Mouse (Mus musculus) v-Abl transformed pro-B cells (cell line): ENCODE data around the gene Gm43191.

Experiments used
- in situ Hi-C, 2 experiments: fragments of 400-800 bp; cut with MboI; formaldehyde crosslinking; loops; one replicate each; pipeline ENCODE4 v1.15.1; 2025; ENCODE audit not compliant: unreplicated experiment in 2 of 2

Gene Gm43191

GRCm38 (mm10) chr3:116681160-116681559 lies at the start of gene Gm43191:
TSS of gene Gm43191 (minus strand) at chr3:116681260.
- in situ Hi-C loops: no loop called here

- in situ Hi-C loops: no loop called here
Measured at GRCm38 (mm10) chr3:116729483-116730174, 48.6 kb upstream of the Gm43191 start.

- in situ Hi-C loops: no loop called here
Measured at GRCm38 (mm10) chr3:116726807-116727206, 45.7 kb upstream of the Gm43191 start.

DNA sequence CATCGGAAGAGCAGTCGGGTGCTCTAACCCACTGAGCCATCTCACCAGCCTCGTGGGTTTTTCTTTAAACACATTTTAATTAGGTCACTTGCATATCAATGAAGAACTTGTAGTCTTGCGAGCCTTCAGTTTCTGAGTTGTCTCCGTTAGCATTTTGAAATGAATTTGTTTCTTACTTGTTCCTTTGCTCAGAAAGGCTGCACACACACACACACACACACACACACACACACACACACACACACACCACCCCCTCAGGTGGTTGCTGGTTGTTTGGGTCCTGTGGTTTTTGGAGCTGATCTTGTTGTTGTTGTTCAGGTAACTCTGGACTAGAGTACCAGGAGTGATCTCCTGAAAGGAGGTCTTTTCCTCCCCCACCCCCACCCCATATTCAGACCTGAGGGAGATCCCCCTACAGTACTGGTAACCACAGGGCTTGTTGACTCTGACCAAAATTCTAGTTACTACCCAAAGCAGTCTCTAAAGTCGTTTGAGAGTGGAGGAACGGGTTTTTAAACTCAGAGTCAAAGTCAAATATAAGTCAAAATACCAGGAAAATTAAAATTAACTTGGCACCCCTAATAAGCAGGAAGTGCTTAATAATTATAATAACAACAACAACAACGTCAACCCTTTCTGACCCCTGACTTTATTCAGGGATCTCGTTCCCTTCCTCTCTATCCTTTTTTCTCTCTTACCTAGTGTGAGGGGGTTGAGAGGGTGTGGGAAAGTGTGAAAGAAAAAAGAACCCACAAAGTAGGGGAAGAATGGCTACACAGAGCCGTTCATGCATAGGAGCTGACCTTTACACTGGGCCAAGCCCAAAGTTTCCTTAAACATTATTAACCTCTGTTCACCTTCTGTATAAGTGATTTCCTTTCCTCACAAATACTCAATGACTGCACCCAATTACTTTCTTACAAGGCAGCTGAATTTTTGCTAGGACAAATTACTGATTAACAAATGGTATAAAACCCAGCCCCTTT lies 42.7 kb upstream of the Gm43191 start:
- in situ Hi-C loops: no loop called here

- in situ Hi-C loops: no loop called here
Measured at GRCm38 (mm10) chr3:116722980-116723379, 41.9 kb upstream of the Gm43191 start.

DNA sequence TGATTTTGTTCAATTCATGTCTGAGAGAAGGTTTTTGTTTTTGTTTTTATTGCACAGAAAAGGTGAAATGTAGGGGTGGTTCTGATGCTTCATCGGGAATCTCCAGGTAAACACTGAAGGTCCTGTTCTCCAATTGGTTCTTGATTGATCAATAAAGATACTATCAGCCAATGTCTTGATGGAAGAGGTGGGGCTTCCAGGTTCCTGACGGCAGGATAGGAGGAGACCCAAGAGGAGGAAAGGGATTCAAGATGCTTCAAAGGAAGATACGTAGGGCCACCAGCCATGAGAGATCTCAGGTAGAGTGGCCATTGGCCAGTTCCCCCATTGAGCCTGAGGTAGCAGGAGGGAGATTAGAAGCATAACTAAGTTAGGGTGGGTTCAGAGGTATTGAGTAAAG lies 37.9 kb upstream of the Gm43191 start:
- in situ Hi-C loops: no loop called here

DNA sequence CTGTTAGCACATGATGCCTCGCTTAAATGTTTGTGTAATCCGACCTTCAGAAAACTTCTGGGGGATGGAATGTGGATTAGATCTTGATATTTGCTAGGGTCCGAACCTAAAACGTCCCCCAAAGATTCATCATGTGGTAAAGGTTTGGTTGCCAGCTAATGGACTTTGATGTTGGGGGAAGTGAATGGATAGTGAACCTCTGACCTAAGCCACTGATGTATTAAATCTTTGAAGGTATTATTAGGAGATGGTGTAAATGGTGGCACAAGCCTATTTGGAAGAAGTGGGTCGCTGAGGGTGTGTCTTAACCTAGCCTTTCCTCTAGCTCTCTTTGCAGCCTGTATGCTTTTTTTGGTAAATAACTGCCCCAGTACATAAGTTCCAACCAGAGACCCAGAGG lies 32.0 kb upstream of the Gm43191 start:
- in situ Hi-C loops: no loop called here

GRCm38 (mm10) chr3:116712436-116712881 lies 31.4 kb upstream of the Gm43191 start, which contains the start of gene Slc35a3:
TSS of gene Slc35a3 (minus strand) at chr3:116712831.
- in situ Hi-C loops: no loop called here

DNA sequence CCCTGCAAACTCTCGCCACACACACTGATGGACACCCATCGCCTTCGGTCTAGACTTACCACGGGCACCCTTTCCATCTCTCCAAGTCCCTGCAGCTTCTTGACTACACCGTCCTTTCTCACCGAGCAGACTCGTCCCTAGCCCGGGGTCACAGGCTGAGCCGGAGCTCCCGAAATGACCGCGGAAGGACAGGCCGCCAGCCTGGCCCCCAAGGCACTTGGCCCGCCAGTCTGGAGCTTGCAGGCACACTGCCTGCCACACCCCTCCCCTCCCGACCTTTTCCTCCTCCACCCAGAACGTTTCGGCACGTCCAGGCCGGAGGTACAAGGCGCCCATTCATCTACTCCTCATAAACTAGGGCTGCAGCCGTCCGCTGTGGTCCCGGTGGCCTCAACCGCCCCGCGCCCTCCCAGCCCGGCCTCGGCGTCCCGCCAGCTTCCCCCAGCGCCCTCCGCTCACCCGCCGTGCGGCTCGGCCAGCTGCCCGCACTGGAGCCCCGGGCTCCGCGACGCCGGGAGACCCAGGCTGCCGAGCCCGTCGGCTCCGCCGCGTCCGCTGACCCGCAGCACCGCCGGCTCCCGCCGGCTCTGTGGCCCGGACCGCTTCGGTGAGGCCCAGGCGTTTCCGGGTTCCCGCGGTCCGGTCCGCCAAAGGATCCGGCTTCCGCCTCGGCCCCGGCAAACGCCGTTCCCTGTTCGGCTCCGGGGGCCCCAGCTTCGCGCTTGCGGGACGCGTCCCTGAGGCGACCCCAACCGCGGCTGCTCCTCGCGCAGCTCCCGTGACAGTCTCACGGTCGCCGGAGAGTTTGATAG lies 30.8 kb upstream of the Gm43191 start:
- in situ Hi-C loops: no loop called here

GRCm38 (mm10) chr3:116710941-116711340 lies 29.9 kb upstream of the Gm43191 start:
- in situ Hi-C loops: no loop called here

- in situ Hi-C loops: no loop called here
Measured at GRCm38 (mm10) chr3:116705637-116706204, 24.7 kb upstream of the Gm43191 start.

DNA sequence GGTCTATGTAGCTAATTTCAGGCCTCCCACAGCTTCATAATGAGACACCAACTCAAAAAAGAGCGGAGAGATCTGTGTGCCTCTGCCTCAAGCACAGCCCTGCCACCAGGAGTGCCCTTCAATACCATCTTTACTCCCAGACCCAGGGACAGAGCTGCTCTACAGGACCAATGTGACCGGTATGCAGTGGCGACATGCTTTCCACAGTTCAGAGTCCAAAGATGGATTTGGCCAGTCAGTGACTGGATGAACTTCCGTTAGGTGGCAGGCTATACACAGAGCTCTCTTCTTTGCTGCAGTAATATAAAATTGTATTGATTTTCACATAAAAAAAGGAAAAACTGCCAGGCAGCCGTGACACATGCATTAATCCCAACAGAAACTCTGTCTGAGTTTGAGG lies 22.8 kb upstream of the Gm43191 start:
- in situ Hi-C loops: no loop called here

- in situ Hi-C loops: no loop called here
Measured at GRCm38 (mm10) chr3:116702647-116703272, 21.7 kb upstream of the Gm43191 start.

DNA sequence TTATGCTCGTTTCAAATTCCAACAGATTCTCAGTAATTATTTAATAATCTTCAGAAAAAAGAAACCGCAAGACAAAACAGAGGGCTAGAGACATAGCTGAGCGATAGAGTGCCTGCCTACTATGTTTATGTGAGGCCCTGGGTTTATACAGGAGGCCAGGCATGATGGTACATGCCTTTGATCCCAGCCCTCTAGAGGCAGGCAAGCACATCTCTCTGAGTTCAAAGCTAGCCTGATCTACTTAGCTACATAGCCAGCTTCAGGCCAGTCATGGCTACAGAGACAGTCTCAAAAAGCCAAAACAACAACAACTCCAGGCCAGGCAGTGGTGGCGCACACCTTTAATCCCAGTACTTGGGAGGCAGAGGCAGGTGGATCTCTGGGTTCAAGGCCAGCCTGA lies 20.5 kb upstream of the Gm43191 start:
- in situ Hi-C loops: no loop called here

DNA sequence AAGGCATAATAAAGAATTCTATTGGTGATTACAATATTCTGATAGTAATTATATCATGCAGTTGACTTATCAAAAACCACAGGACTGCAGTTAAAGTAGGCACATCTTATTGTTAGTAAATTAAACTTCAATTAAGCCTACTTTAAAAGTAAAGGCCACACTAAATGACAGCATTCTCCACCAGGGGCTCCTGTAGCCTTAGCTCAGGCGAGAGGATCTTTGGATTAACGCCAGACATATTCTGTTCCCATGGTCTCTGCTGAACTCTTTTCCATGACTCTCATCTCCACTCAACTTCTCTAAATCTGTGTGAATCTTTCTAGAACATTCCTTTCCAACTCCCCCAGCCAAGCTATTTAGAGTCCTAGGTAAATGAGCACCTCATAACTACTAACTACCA lies 17.7 kb upstream of the Gm43191 start:
- in situ Hi-C loops: no loop called here

DNA sequence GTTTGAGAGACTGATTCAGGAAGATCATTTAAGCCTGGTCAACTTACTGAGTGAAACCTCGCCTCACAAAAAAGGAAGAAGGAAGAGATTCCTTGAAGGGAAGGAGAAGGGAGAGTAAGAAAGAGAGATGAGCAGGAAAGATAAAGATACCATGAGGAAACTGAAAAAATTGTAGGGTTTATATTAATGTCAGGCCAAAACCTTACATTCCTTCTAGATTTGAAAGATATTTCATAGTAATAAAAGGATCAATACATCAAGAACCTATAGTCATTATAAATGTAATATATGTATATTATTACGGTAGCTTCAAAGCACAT lies 14.6 kb upstream of the Gm43191 start:
- in situ Hi-C loops: no loop called here

DNA sequence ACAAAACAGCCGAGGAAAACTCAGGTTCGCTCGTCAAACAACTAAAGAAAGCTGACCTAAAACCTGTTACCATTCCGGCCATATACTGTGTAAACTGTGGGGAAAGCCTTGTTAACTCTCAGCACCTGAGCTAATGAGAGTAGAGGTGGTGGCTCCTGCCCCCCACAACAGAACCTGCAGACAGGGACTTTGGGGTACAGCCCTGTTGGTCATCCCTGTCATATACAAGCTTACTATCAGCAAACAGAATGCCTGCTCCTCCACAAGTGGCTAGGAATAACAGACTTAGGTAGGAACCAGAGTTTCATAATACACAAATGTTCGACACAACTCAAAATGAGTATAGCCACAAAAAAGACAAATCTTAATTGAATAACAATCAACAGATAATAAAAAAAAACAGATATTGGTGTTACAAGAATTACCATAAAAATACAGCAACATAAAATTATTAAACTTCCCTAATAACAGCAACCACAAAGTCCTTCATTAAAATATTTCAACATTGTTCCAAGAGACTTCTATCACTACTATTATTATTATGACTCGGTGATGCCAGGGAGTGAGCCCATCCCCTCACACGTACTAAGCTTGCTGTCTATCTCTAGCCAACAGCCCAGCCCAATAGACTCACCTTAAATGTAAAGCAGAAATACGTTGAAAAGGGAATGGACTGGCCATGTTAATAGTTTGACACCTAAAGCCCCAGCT lies 14.1 kb upstream of the Gm43191 start:
- in situ Hi-C loops: no loop called here

DNA sequence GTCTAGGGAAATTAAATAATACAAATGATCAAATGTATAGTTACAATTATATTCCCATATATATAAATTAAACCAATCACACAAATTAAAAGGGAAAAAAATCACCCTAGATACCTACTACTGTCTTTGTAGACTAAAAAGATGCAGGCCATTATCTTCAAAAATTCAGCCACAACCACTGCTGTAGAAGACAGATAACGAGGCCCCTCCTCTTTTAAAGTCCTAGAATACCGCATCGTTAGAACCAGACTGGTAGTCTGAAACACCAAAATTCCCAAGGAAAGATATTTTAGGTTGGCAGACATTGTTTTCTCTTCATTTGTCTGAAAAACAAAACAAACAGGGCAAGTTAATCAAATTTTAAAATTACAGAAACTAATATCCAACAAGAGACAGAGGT lies 13.3 kb upstream of the Gm43191 start:
- in situ Hi-C loops: no loop called here

DNA sequence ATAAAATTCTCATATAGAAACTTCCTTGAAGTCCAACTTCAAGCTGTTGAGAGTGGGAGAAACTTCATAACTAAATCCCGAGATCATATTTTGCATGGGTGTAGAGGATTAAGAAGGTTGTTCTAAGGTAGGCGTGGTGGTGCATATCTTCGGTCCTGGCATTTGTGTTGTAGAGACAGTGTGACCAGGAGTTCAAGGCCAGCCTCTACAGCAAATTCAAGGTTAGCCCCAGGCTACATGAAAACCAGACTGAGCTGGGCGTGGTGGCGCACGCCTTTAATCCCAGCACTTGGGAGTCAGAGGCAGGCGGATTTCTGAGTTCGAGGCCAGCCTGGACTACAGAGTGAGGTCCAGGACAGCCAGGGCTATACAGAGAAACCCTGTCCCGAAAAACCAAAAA lies 16.8 kb downstream of the Gm43191 start:
- in situ Hi-C loops: loop anchor here in 1 of 2 experiments (5.0 kb wide), 1 partner anchor 67 kb away; no protein-coding TSS in a partner anchor
